Mouse (Mus musculus) heart, postnatal 14 days (tissue): ENCODE results near the gene Kdelr2. TPM values are rescaled to one million over a fixed set of nuclear protein-coding genes. Genes with fewer than 3 reads are reported as not detected.

Experiments used
- DNase-seq, 2 experiments: peaks; one replicate each; pipeline ENCODE4 v3.0.0; 2021 to 2022
- intact Hi-C: fragments of 180-260 bp; cut with DNase I; formaldehyde crosslinking; loops from one replicate; pipeline ENCODE4 v1.15.1; 2025
- total RNA-seq, 2 experiments: library from RNA; stranded (reverse); gene quantifications; 2 replicates each; pipeline ENCODE4 v1.2.3; 2021

Kdelr2 gene
- total RNA-seq, 2 experiments from 2014 or later, result 61.5 to 62.7 TPM

GRCm38 (mm10) chr5:143466891-143467669 is 63.4 kb downstream of the Kdelr2 start:
- intact Hi-C loops, result no loop called here
- DNase-seq, result no peak

GRCm38 (mm10) chr5:143467931-143468330 is 64.3 kb downstream of the Kdelr2 start:
- intact Hi-C loops, result no loop called here

GRCm38 (mm10) chr5:143469628-143470027 is 66.0 kb downstream of the Kdelr2 start:
- no peak for DNase-seq
- intact Hi-C loops, result no loop called here

More at GRCm38 (mm10) chr5:143467931-143468330, 64.3 kb downstream of the Kdelr2 start:
- DNase-seq, result no peak

GRCm38 (mm10) chr5:143470421-143471164 is 67.0 kb downstream of the Kdelr2 start:
- intact Hi-C loops, result no loop called here
- peak; percentile 52 to 64 for DNase-seq

GRCm38 (mm10) chr5:143471165-143471546 is 67.5 kb downstream of the Kdelr2 start:
- intact Hi-C loops, result no loop called here

More at GRCm38 (mm10) chr5:143471165-143471546, 67.5 kb downstream of the Kdelr2 start:
- no peak for DNase-seq

Other genes with a start within 250 kb of the Kdelr2 start
- gene Rbak, start 223.1 kb upstream of the Kdelr2 start, total RNA-seq, result 1 to 10 TPM; 5.9 to 6.8 TPM
- gene Spdye4b, start 222.8 kb upstream of the Kdelr2 start, total RNA-seq, result not detected
- not detected for gene Spdye4a, start 176.9 kb upstream of the Kdelr2 start, total RNA-seq
- gene Zfp12, start 168.7 kb upstream of the Kdelr2 start, total RNA-seq, result 10 to 100 TPM; 11.3 to 11.8 TPM
- gene Zfp316, start 133.8 kb upstream of the Kdelr2 start, total RNA-seq, result 1 to 10 TPM; 4.0 to 5.5 TPM
- gene Zfp853, start 110.2 kb upstream of the Kdelr2 start, total RNA-seq, result under 1 TPM; 0.32 to 0.38 TPM
- 10 to 100 TPM; 15.2 to 16.6 TPM for gene E130309D02Rik, start 88.5 kb upstream of the Kdelr2 start, total RNA-seq
- gene Zdhhc4, start 74.6 kb upstream of the Kdelr2 start, total RNA-seq, result 10 to 100 TPM; 31.6 to 33.0 TPM
- gene Grid2ip, start 46.5 kb upstream of the Kdelr2 start, total RNA-seq, result under 1 TPM in 1 of 2 experiments, not detected in 1; 0.12 TPM
- 1 to 10 TPM; 7.7 to 7.9 TPM for gene Daglb, start 60.7 kb downstream of the Kdelr2 start, total RNA-seq
- 100 to 1,000 TPM; 257 to 259 TPM for gene Rac1, start 124.2 kb downstream of the Kdelr2 start, total RNA-seq
- 10 to 100 TPM; 62.2 to 66.8 TPM for gene Cyth3, start 218.6 kb downstream of the Kdelr2 start, total RNA-seq